Mouse (Mus musculus): ENCODE data around the gene Gm42957. TPM values are rescaled to one million over a fixed set of nuclear protein-coding genes. Genes with fewer than 3 reads are reported as not detected.

The Gm42957 gene
- polyA plus RNA-seq, 1 experiment, result 0.04 TPM

Other genes with a start within 250 kb of the Gm42957 start
- gene BC107364, start 183.2 kb upstream of the Gm42957 start, polyA plus RNA-seq (2012; fragmentation: generic; extraction: Trizol), result not detected
- gene Hfe2, start 110.3 kb upstream of the Gm42957 start, polyA plus RNA-seq (2012; fragmentation: generic; extraction: Trizol), result 116 TPM
- 42.6 TPM for gene Txnip, start 77.5 kb upstream of the Gm42957 start, polyA plus RNA-seq (2012; fragmentation: generic; extraction: Trizol)
- 0.25 TPM for gene Gm16253, start 58.5 kb upstream of the Gm42957 start, polyA plus RNA-seq (2012; fragmentation: generic; extraction: Trizol)
- gene Polr3gl, start 41.3 kb upstream of the Gm42957 start, polyA plus RNA-seq (2012; fragmentation: generic; extraction: Trizol), result 22.7 TPM
- gene Ankrd34a, start 38.8 kb upstream of the Gm42957 start, polyA plus RNA-seq (2012; fragmentation: generic; extraction: Trizol), result 2.5 TPM
- 30.2 TPM for gene Lix1l, start 34.3 kb upstream of the Gm42957 start, polyA plus RNA-seq (2012; fragmentation: generic; extraction: Trizol)
- 68.4 TPM for gene Rbm8a, start 5.5 kb upstream of the Gm42957 start, polyA plus RNA-seq (2012; fragmentation: generic; extraction: Trizol)
- 26.8 TPM for gene Pex11b, start 98 bp upstream of the Gm42957 start, polyA plus RNA-seq (2012; fragmentation: generic; extraction: Trizol)
- gene Itga10, start 10.1 kb downstream of the Gm42957 start, polyA plus RNA-seq (2012; fragmentation: generic; extraction: Trizol), result 1.9 TPM
- 0.37 TPM for gene Ankrd35, start 34.7 kb downstream of the Gm42957 start, polyA plus RNA-seq (2012; fragmentation: generic; extraction: Trizol)
- gene Pias3, start 60.9 kb downstream of the Gm42957 start, polyA plus RNA-seq (2012; fragmentation: generic; extraction: Trizol), result 16.7 TPM
- gene Nudt17, start 73.1 kb downstream of the Gm42957 start, polyA plus RNA-seq (2012; fragmentation: generic; extraction: Trizol), result 6.8 TPM
- gene Polr3c, start 92.2 kb downstream of the Gm42957 start, polyA plus RNA-seq (2012; fragmentation: generic; extraction: Trizol), result 46.6 TPM
- gene Rnf115, start 92.2 kb downstream of the Gm42957 start, polyA plus RNA-seq (2012; fragmentation: generic; extraction: Trizol), result 10.1 TPM
- gene Pdzk1, start 193.8 kb downstream of the Gm42957 start, polyA plus RNA-seq (2012; fragmentation: generic; extraction: Trizol), result 0.08 TPM
- gene Cd160, start 193.9 kb downstream of the Gm42957 start, polyA plus RNA-seq (2012; fragmentation: generic; extraction: Trizol), result 0.06 TPM